Mouse (Mus musculus) thymus, postnatal 36 days (tissue): ENCODE data around the gene Chchd6.

Source experiments
- DNase-seq, 2 experiments: peaks; one replicate each; pipeline ENCODE4 v3.0.0; 2022; ENCODE audit warnings: mixed read lengths in 2 of 2

Chchd6 gene

DNA sequence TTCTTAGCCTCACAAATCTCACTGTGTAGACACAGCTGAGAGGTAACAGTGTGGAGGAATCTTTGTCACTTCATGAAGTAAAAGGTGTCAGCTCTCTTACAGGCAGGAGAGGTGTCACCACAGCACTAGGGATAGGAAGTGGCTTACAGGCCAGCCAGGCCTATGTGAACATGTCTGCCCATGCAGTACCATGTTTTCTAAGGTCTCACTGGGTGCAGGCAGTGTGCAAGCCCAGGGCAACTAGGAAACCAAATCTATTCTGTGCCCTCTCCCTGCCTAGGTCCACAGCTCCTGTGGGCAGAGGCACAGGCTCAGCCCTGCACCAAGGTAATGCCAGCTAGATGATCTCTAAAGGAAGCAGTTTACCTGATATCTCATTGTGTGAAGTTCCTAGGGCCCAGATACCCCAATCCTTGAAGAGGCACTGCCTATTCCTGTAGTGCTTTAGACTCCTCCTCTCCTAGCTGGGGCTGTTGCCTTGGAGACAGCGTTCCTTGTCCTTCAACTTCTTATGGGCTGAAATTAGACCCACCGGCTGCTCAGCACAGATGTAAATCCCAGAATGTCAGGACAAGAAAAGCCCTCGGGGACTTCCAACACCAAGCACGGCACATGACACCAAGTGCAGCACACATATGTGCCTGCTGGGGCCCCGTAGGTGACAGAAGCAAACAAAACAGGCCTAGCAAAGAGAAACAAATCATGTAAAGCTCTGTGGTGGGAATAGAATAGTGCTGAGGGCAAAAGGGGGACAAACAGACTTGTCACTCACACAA is 10.6 kb downstream of the Chchd6 start:
- DNase-seq: no peak

DNA sequence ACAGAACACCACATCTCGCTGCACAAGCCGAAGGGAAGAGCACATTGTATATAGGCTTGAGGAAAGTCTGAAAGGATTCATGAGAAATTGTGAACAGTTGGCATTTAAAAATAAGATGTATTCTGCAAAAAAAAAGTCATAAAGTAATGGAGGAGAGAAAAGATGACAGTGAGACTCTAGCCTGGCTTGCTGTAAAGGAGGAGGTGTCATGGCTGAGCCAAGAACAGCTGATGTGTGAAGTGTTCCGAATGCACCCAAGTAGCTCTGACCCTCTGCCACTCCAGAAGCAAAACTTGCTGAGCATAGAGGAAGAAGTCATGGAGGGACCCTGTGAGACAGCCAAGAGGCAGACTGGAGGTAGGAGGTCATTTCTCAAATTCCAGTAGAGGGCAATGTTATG is 12.3 kb downstream of the Chchd6 start:
- no peak for DNase-seq

DNA sequence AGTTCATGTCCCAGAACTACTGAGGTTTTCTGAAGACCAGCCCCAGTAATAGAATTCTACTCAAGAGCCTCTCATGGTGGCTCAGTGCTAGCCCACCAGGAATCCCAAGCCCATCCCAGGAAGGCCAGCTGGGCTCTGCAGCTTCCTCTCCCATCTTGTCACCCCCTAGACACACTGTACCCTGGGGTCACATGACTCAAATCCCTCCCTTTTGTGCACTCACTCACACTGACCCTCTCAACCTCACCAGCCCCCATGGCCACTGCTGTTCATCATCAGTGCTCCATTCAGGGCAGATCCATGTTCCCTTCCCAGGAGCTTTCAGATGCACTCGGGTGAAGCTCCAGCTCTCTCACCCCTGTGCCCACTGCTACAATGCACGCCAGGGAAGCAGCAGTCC is 20.8 kb downstream of the Chchd6 start:
- DNase-seq: no peak

DNA sequence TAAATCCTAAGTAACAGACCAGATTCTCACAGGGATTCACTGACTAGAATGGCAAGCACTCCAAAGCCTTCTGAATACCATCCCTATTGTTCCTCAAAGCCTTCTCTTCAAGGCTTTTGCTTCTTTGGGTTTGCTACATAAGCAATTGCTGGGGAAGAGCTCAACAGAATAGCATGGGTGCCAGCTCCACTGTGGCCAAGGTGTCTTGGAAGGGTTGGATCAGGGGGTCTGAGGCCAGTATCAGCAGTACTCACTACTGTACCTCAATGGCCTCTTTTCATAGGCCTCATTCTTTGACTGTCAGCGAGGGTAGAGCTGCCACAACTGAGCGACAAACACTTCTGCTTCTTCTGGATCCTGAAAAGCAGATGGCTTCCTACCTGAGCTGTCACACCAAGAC is 21.7 kb downstream of the Chchd6 start:
- DNase-seq: no peak

DNA sequence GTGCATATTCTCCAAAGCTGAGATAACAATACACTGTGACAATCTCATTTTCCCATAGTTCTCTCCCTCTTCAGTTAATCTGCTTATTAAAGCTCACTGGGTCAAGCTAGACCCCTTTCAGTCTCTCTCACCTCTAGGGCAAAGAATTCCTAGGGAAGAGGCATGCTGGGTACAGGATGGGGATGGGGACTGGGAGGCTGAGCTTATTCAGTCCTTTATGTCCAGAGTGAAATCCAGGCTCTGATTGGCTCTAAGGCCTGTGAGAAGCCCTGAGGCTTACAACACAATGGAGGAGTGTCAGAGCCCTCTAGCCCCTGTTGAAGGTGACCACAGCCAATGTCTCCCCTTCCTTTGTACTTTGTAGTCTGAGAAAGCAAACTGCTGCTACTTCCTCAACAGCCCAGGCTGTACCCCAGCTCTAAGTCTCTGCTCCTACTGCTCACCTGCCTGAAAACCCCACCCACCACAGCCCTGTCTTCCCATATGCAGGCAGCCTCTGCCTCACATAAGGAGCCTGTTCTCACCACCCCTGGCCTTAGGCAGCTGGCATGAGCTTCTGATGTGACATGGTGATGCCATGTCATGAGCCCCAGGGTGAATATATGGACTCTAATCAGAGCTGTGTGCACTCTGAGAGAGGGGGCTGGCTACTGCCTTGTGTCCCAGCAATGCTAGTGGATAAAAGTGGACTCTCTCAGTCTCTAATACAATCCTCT is 22.4 kb downstream of the Chchd6 start:
- no peak for DNase-seq

DNA sequence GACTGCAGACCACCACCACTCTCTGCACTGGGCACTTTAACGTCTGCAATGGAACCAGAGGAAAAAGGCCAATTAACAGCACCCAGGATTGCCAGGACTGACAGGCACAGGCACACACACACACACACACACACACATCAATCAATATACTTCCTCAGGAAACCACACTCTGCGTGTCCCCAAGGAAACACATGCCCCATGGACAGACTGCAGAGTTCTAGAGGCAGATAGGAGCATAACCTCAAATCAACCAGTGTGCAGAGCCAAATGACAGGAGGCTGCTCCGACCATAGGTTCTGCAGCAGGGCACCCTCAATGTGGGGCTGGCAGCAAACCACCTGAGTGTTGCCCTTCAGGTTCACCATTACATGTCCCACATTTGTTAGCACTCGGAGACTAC is 26.1 kb downstream of the Chchd6 start:
- DNase-seq: no peak

DNA sequence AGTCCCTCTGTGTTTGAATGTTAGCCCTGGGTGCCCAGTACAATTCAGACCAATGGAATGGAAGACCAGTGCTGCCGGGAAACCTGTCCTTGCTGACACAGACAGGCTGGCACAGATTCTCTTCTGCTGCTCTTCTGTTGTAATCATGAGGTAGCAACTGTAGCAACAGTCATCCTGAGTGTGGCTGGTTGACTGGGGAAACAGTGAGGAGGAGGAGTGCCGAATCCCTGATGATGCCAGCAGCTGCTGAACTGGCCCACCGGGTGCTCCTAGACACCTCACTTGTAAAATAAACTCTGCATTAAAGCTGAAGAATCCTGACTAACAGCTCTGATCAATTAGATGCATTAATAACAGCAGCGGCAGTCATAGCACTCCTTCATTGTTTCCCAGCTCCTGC is 28.7 kb downstream of the Chchd6 start:
- no peak for DNase-seq

DNA sequence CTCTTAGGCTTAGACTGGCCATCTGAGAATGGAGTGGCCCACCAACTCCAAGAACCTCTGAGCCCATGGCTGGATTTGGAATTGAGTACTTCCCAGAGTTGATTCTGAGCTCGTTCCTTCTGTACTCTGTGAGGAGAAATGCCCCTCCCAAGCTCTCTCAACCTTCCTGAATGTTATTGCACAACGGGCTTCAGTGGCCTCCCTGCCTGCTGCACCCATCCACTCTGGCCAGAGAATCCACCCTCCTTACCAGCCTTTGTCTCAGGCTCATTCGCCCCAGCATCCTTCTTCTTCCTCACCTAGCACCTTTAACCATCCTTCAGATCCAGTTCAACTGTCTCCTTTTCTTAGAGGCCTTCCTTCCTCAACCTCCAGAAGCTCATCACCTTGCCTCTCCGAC is 32.1 kb downstream of the Chchd6 start:
- no peak for DNase-seq

DNA sequence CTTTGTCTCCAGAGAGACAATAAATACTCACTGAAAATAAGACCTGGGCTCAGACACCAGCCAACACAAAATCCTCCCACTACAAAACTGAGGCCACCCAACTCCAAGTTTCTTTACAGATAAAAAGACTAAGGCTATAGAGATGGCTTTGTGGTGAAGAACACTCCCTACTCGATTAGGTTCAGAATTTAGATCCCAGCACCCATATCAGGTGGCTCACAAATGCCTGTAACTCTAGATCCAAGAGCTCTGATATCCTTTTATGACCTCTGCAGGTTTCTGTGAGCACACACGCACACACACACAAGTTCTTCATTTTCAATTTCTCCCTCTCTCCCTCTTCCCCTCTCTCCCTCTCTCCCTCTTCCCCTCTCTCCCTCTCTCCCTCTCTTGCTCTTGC is 34.6 kb downstream of the Chchd6 start:
- DNase-seq: no peak

DNA sequence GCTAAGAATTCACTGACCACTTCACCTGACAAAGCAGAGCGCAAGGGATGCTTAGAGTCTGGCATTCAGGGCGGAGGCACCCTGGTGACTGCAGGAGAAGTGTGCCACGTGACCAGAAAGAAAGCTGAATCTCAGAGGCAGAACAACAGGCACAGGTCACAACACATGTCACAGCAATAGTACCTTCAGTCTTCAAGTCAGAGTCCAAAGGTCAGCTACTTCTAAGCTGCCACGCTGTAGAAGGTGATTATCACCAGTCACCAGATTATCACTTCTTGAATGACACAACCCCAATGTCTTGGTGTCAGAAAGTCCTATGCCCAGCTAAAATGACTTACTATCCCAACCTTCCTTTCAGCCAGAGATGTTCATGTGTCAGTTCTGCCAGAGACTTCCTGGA is 37.8 kb downstream of the Chchd6 start:
- no peak for DNase-seq

DNA sequence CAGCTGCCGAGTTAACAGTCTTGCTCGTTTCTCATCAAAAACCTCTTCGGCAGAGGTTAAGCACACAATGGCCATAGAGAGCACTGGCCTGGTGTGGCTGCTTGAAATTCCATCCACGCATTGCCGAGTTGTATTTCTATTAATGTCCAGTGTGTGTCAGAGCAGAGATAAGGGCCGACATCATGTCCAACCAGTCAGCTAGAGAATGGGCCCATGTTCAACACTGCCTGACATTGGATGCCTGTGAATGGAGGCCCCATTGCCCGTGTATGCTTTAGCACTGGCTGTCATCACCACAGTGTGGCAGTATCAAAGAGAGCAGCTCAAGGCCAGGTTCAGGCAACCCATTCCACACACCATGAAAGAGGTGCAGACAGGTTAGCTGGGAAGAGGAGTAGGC is 38.9 kb downstream of the Chchd6 start:
- DNase-seq: no peak

DNA sequence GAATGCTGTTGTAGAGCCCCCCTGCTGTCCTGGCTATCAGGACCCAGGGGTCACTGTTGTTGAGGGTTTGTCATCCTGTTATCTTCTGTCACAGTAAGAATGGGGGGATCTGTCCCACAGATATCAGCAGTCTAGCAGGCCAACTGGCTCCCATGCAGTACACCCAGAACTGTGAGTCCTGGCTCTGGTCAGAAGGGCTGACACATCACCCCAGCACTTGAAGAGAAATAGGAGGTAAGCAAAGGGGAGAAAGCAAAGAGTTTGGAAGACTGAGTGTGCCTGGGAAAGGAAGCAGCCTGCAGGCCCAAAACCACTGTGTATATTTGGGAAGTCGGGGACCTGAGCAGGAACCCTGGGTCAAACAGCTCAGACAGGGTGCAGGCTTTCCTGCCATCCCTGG is 39.5 kb downstream of the Chchd6 start:
- DNase-seq: no peak

DNA sequence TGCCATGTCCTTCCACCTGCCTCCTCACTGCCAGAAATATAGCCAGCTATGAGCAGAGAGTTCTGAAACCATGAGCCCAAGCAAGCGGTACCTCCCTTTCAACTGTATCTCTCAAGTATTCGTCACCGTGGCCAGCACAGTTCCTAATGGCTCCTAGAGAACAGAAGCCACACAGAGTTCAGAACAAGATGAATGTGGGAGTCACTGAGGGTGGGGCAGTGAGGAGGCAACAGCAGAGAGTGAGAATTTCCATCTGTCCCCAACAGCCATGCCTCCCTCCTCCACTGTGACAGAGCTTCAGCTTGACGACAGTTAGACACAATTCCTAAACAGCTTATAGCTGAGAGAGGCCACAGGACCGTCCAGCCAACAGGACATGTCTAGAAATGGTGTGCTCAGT is 41.4 kb downstream of the Chchd6 start:
- no peak for DNase-seq

DNA sequence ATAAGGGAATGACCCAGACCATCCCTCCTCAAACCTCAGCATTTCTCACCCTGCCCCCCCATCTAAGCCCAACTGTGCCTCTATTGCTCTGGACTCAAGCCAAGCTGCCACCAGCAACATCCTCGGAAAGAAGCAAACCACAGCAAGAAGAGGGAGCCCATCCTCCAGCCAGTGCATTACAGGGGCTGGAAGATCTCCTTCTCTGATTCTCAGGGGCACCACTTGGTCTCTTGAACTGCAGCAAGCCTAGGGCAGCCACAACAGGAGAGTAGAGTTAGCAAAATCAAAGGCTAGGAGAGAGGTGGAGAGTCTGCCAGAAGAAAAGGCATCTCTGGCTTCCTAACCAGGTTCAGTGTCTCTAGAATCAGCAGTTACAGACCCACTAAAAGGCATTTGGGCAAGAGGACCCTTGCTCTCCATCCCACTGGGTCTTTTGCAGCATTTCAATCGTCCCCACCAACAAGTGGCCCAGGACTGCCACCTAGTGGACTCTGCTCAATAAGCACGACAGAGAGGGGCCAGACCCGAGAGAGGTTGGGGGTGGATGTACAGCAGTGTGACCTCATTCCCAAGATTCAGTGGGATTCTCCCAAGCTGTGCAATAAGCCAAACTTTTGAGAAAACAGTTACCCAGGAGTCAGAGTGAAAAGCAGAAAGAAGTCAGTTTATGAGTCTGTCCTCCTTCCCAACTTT is 42.3 kb downstream of the Chchd6 start:
- DNase-seq: peak; percentile 57 to 68

DNA sequence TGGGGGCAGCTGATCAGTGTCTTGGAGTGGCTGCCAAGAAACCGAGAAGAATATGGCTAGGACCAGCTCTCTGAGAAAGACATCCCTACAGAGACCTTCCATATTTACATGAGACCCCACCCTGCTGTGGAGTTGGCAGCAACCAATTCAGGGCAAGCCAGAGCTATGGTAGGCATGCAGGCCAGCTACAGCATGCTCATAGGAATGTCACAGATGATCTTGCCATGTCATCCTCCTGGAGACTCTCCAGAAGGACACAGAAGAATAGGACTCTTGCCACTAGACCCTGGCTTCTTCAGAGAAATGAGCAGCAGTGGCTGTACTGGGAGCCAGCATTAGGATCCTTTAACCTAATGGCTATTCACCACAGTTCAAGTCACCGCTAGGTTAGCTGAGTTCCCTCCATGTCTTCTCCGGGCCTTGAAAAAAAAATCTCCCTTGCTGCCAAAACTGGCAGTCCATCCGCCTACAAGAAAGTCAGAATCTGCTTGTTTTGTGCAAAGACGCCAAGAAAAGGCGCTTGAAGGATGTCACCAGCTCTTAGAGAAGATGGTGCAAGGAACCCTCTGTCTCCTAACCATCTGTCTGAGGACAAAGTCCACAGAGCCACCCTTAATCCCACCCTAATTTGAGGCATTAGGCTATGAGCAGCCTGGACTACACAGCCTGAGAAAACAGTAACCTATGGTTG is 43.0 kb downstream of the Chchd6 start:
- no peak for DNase-seq

DNA sequence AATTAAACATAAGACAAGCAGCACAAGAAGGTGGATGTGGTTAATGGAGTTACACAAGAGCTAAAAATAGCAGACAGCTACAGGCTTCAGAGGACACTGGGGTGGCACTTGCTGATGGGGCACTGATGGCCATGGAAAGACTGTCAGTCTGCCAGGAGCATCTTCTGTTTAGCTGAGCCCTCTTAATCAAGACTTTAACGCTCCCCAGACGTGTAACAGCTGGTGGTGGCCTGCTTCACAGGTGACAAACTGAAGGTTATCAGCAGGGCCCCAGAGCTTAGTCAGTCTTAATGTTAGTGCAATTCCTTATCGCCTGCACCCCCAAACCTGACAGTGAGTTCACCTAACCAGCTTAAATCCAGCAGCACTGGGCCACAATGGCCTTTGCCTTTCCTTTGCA is 46.3 kb downstream of the Chchd6 start:
- DNase-seq: no peak

DNA sequence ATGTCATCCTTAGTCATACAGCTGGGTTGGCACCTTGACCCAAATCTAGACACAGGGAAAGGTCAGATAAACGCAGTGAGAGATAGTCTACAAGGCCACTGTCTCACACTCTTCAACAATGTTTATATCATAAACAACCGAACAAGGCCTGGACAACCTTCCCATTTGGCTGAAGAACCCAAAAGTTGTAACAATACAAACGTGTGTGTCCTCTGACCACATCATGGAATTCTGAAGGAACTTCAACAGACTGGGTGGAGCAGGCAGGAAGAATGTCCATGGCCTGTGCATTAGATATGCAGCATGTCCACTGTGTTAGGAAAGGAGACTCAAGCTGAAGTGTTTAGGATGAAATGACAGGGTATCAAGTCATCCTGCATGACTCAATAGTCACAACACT is 47.5 kb downstream of the Chchd6 start:
- DNase-seq: no peak

DNA sequence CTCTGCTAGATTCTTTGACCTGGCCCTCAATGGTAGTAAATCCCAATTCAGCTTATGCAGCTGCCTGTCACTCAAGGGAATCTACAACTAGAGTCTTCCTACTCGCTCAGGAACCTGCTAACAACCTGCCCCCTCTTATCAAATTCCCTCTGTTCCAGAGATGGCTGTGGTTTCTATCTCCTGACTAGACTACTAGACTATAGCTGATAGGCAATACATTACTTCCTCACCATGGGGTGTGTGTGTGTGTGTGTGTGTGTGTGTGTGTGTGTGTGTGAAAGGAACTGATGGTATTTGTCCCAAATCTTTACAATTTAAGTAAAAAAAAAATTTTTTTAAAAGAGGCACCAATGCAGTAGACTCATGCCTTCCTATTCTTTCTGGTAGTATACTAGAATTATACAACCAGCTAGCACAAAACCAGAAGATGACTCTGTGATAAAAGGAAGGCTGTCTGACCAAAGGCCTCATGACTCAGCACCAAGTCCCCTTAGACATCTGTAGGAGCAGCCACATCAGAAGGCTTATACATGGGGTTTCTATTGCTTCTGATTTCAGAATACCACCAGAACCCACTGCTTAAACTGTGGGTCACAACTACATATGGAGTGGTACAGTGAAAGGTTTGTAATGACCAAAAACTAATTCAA is 57.2 kb downstream of the Chchd6 start:
- DNase-seq: no peak

DNA sequence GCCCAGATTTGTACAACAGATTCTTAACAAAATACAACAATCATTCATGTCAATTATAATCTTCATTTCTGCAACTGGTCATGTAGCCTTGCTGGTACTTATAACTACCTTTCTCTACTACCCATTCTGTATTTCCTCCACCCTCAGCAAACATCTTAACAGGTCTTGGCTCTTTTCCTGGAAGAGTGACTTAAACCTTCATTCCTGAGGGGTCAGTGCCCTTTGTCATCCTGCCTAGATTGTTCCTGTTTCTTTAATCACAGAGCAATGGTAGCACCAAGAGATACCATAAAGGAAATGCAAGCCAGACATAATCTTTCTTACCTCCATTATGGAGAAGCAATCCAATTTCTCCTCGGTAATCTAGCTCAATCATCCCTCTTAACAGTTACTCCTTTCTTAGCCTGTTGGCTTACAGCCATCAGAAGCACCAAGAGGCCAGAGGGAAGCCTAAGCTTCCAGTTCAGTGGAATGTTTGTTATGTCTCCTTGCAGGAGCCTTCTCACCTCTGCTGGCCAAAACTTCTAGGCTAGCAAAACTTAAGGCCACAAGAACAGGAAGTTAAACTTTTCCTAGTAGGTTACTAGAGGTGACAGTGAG is 59.7 kb downstream of the Chchd6 start:
- DNase-seq: no peak

DNA sequence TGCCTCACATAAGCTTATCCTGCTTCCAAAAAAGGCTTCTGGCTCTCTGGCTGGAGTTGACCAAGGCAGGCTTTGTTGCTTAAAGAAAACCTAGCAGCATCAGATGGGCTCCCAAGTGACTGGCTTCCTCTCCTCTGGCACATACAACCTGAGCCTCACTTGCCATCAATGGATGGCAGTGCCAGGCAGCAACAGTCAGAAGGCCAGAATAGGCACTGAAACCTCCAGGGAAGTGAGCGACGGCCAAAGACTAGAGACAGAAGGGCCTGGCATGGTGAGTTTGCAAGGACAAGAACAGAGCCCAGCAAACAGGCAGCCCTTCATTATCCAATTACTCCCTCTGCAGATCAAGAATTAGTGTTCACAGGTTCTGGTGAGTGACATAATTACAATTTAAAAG is 70.7 kb downstream of the Chchd6 start:
- no peak for DNase-seq

DNA sequence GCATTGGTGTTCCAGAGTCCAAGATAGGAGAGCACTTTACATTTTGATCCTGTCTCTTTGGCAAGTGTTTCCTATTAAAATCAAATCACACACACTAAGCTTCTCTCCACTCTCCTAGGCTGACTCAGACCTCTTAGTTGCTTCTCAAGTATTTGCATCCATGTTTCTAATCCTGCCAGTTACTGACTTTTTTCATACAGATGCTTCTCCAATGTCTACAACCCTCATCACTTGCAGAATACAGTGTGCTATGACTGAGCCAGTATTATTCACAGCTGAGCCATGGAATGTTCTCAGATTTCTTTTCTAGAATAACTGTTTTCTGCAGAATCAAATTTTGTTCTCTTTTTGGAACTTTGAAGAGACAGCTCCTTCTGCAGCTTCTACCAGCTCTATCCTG is 85.3 kb downstream of the Chchd6 start:
- DNase-seq: no peak

DNA sequence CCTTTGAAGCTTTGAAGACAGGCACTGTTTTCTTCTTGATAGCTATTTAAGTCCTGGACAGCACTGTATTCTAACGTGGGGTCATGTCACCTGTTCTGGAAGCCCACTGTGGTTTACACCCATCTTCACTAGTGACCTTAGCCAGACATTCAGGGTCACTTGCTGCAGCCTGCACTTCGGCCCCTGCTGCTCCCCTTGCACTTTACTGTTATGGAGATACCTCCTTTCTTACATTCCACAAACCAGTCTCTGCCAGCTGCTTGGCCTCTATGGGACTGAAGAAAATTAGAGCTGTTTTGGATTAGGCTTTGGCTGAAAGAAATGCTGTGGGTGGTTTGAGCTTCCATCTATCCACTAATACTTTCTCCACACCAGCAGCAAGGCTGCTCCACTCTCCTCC is 86.7 kb downstream of the Chchd6 start:
- DNase-seq: no peak

DNA sequence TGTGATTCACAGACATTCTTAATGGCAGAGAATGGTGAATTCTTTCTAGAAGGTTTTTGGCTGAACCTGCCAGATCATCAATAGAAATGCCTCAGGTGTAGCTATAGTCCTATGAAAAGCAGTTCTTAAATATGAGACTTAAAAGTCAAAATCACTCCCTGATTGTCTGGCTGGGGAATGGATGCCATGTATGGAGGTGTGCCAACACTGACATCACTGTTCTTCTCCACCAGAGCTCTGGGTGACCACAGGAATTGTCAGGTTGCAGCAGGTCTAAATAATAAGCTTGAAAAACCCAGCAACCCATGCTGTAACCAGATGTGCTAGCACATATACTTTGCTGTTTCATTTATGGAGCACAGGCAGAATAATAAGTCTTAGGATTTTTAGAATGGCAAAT is 87.2 kb downstream of the Chchd6 start:
- no peak for DNase-seq
